Mouse (Mus musculus) layer of hippocampus, adult 9-10 months (tissue): Measurements from ENCODE around the gene Etnk2.
A peak's percentile ranks its signal among the peaks of the same experiment; 100 is the strongest.

Experiments used
- DNase-seq: peaks from one replicate; pipeline ENCODE4 v3.0.0; 2022; ENCODE audit warnings: low spot score

The Etnk2 gene

GRCm38 (mm10) chr1:133351762-133352161, 11.6 kb upstream of the Etnk2 start:
- no peak for DNase-seq

GRCm38 (mm10) chr1:133353371-133353809, 10.0 kb upstream of the Etnk2 start:
- peak; percentile 73 for DNase-seq

DNA sequence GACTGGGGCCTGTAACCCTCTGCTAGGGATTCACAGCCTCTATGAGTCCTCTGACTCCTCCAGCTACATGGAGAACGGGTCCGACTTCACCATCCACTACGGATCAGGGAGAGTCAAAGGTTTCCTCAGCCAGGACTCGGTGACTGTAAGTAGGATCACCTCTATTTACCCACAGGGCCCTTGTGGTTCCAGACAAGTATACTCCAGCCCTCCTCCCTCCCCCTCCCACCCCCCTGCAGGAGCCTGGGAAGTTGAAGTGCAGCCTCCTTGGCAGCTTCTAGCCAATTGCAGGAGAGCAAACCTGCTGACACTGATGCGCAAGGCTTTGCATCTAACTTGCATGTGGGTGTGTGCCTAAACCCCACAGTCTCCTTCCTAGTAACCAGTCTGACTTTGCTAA, 7.9 kb upstream of the Etnk2 start:
- DNase-seq, result no peak

DNA sequence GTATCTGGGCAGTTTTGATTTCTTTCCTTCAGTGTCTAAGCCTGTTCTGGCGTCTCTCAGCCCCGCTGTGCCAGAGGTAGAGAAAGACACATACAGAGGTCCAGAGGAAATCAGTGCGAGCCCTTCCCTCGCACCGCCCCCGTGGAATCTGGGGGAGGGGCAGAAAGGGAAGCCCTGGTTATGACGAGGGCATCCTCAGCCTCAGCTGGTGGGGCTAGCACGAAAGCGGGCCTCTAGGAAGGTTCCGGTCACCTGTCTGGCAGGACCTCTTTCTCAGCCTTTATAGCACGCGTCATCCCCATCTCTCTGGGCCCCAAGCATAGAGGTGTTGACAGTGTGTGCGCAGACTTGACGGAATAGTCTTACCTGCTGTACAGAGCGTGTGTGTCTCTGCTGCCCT, 7.5 kb upstream of the Etnk2 start:
- no peak for DNase-seq

GRCm38 (mm10) chr1:133356330-133356729, 7.0 kb upstream of the Etnk2 start:
- DNase-seq, result no peak

DNA sequence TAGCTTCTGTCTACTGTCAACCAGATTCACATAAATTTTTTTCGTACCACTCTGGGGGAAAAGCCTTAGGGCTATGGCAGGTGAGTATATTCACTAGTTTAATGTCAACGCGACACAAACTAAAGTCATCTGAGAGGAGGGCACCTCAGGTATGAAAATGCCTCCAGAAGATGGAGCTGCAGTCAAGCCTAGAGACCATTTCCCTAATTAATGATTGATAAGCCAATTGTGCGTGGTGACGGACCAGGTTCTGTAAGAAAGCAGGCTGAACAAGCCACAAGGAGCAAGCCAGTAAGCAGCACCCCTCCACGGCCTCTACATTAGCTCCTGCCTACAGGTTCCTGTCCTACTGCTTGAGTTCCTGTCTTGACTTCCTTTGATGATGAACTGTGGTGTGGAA, 2.4 kb upstream of the Etnk2 start:
- no peak for DNase-seq

GRCm38 (mm10) chr1:133362103-133362502, 1.3 kb upstream of the Etnk2 start:
- no peak for DNase-seq

DNA sequence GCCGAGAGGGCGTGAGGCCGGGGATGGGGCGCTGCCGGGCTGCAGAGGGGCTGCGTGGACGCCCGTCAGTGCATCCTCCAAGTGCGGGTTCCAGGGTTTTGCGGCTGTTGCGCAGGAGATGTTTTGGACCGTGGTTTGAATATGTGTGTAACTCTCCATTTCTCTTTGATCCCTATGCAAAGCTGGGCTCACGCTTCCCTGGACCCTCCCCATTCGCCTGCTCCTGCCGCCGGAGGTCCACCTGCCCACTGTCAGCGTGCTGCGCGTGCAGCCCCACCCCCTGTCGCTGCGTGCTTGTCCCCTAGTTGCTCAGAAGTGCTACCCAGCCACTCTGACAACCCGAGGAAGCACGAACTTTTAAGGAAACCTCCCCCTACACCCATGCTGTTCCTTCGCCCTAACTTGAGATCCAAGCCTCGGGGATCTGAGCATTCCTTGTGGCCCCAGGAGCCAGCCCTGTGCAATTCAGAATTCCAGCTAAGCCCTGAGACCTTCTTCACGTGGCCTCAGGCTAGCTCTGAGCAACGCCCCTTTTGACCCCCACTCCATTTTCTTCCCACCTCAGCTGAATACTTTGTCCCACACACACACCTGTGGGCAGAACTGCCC, 754 bp downstream of the Etnk2 start:
- DNase-seq, result no peak

- no peak for DNase-seq
Observed at GRCm38 (mm10) chr1:133364890-133365289, 1.5 kb downstream of the Etnk2 start.

DNA sequence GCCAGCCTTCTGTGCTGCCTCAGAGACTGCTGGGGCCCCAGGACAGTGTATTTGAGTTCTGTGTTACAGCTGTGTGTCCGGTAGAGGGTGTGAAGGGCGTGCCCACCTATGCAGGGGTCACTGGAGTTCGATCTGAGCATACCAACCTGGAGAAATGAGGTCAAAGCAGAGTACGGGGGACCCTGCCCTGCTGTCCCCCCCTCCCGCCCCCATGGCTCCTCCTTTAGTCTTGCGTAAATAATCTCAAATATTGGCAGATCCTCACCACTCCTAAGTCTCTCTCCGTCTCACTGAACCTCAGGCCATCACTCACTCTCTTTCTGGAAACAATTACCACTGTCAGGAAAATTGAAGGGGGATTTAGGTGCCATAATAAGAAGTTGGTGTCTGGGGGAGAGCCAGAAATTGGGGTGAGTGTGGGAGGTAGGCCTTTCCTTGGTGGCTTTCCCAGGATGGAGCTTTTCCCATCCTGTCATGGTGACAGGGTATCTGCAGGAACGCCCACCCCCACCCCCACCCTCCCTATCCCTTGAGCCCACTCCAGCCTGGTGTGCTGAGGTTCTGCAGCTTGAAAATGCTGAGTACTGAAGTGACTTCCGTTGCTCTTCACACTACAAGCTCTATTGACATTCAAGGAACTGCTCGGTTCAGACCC, 3.7 kb downstream of the Etnk2 start:
- no peak for DNase-seq

- no peak for DNase-seq
Observed at GRCm38 (mm10) chr1:133367606-133368488, 4.5 kb downstream of the Etnk2 start.

DNA sequence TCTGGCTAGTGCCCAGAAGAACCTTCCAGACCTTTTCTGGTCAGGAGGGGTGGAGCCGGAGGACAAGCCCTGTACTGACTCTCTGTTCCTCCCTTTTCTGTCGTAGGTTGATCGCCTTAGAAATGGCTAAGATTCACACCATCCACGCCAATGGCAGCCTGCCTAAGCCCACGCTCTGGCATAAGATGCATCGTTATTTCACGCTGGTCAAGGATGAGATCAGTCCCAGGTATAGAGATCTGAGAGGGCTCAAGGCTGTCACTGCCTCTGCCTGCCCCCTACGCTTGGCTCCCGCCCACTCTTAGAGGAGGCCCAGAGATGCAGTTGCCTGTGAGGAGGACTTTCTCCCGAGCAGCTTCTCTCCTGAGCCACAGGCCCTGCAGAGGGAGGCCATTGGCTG, 5.3 kb downstream of the Etnk2 start:
- no peak for DNase-seq

DNA sequence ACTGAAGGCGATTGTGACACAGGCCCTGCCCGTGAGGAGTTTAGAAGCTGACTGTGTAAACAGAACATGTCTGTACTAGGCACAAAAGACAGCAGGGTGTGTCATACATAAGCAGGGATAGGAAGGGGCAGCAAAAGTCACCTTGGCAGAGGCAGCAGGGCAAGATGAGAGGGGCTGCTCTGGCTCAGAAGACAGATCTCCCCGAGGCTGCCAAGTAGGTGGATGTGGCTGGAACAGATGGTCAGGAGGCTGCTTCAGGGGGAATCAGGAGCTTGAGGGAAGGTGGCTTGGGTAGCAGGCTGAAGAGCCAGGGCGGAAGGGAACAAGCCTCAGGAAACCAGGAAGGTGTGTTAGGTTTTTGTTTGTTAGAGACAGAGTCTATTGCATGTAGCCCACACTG, 7.0 kb downstream of the Etnk2 start:
- DNase-seq, result no peak

DNA sequence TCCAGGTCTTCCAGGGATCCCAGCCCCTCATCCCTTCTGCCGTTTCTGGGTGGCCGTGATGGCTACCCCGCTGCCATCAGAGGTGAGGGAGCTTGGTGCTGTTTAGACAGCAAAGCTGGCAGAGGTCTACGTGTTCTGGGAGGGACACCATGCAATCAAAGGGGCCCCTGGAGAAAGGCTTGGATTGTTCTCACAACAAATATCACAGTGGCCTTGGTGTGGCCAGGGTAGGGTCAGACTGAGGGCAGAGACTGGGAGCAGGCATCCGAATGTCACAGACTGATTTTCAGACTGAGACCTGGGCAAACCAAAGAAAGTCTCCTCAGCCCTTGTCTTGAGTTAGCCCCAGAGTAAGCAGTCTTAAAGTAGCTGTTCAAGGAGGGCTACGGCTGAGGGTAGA, 8.1 kb downstream of the Etnk2 start:
- no peak for DNase-seq

- DNase-seq, result no peak
Observed at GRCm38 (mm10) chr1:133372113-133372512, 8.7 kb downstream of the Etnk2 start.

DNA sequence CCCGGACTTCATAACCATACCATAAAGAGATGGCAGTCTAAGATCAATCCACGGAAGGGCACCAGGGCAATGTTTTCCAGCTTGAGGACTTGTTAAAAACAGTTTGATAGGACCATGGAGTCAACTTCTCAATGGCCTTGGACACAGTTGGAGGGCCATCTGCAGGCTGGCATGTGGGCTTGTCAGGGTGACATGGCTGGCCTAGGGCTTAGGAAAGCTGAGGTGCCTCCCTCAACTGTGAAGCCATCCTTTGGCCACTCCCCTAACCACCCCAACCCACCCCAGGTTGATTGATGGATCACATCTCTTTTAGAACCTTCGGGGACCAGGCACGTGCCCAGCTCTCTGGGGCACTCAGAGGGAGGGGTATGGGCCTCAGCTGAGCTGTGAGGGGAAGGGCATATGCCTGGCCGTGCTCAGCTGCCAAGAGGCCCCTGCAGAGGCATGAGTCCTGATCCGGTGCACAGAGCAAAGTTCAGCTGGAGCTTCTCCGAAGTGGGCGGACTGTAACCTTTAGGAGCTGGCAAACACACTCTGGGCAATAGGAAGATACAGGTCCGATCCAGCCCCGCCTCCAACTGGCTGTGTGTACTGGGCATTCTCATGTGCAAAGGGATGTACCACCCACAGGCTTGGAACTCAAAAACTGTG, 12.4 kb downstream of the Etnk2 start:
- DNase-seq, result no peak

DNA sequence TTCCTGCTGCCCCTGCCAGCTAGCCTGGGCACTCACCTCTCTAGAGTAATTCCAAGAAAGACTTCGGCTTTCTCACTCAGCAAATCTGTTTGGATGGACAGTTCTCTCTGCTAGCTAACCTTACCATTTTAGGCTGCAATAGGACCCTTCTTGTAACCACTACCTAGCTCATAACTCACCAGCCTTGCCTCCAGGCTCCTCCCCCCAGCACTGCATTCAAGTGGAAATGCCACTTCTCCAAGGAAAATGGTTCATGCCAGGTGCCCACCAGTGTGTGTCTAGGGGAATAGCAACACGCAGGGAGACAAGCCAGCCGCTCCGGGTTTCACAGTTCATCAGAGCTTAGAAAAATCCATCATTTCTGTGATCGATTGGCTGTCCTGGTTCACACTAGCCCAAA, 14.2 kb downstream of the Etnk2 start:
- DNase-seq, result no peak

GRCm38 (mm10) chr1:133379254-133379985, 16.0 kb downstream of the Etnk2 start:
- no peak for DNase-seq

GRCm38 (mm10) chr1:133379986-133380320, 16.6 kb downstream of the Etnk2 start:
- DNase-seq, result no peak

DNA sequence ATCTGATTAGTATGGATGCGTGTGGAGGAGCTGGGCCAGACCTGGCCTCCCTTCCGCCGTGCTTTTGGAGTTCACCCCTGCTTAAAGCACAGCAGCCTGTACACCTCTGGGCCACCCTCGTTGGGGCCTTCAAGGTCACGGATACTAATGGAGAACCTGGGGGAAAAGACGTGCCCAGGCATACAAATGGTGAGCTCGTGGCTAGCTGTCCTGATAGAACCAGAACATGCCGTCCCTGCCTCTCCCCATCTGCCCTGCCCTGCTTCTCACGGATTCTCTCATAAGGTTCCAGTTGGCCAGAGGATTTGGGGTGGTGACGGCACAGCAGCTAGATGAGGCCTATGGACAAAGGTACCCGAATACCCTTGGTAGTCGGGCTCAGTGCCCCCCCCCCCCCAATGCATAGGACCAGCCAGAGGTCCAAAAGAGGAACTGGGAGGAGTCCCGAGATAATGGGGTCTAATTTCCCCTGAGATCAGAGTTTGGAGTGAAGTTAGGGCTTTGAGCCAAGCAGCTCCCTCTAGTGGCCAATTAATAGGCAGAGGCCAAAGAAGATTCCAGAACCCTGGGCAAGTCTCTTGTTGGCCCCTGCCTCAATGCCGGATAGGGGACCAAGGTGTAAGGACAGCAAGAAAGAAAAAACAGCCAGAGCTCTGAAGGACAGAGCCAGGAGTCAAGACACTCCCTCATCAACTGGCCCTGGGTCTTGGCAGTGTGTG, 17.1 kb downstream of the Etnk2 start:
- DNase-seq, result no peak

- no peak for DNase-seq
Observed at GRCm38 (mm10) chr1:133382008-133382407, 18.6 kb downstream of the Etnk2 start.
